Mouse (Mus musculus) stomach, postnatal 0 days (tissue): ENCODE measurements at regions not wholly inside any gene's neighbourhood (a gene's known extent, or its start where the extent isn't known, plus 50 kb on each side); places are given as distances from the start of the nearest gene placed in this dataset.

Experiments
- ATAC-seq: fragments of 200-750 bp; cut with Nextera tagmentation; 2 replicates; pipeline ENCODE4 v1.8.0; 2017; ENCODE audit not compliant: low FRiP score, low TSS enrichment
- DNase-seq: peaks from one replicate; pipeline ENCODE4 v3.0.0-alpha.2; 2016; ENCODE audit warnings: low spot score
- H3K27ac ChIP-seq: fragments of 300-500 bp; sonication (generic); replicated peaks from 2 replicates; pipeline ENCODE4 v1.5.1; 2014; ENCODE audit warnings: mild to moderate bottlenecking, control low read depth
- H3K27me3 ChIP-seq: fragments of 300-500 bp; sonication (generic); 2 replicates; pipeline ENCODE4 v1.6.1; 2014; ENCODE audit warnings: low read length; ENCODE audit not compliant: control insufficient read depth, insufficient read depth
- H3K36me3 ChIP-seq: fragments of 300-500 bp; sonication (generic); 2 replicates; pipeline ENCODE4 v1.6.1; 2014; ENCODE audit warnings: low read length, mixed read lengths; ENCODE audit not compliant: control insufficient read depth, insufficient read depth
- H3K4me1 ChIP-seq: fragments of 300-500 bp; sonication (generic); replicated peaks from 2 replicates; pipeline ENCODE4 v1.6.1; 2014; ENCODE audit warnings: antibody characterized with exemption; ENCODE audit not compliant: control insufficient read depth, insufficient read depth
- H3K4me2 ChIP-seq: fragments of 300-500 bp; sonication (generic); replicated peaks from 2 replicates; pipeline ENCODE4 v1.6.1; 2014; ENCODE audit warnings: low read depth, mild to moderate bottlenecking, control low read depth, moderate library complexity
- H3K4me3 ChIP-seq: fragments of 300-500 bp; sonication (generic); 2 replicates; pipeline ENCODE4 v1.5.1; 2014; ENCODE audit warnings: low read depth, low read length, control low read depth
- H3K9ac ChIP-seq: fragments of 300-500 bp; sonication (generic); 2 replicates; pipeline ENCODE4 v1.6.1; 2014; ENCODE audit warnings: mild to moderate bottlenecking, low read length, control low read depth, mixed read lengths
- H3K9me3 ChIP-seq: fragments of 300-500 bp; sonication (generic); 2 replicates; pipeline ENCODE4 v1.6.1; 2016; ENCODE audit warnings: low read length; ENCODE audit not compliant: control insufficient read depth
- CTCF ChIP-seq: IDR thresholded peaks from 2 replicates; pipeline ENCODE4 v1.5.1; 2016; ENCODE audit warnings: antibody characterized with exemption, low read depth, mild to moderate bottlenecking, moderate library complexity
- EP300 ChIP-seq: optimal IDR thresholded peaks from 2 replicates; pipeline ENCODE3; 2016; ENCODE audit warnings: antibody characterized with exemption
- WGBS: fragments of 180-500 bp; shearing (Covaris S2); extraction: QIAGEN DNeasy Blood & Tissue Kit; methylation state at CpG from one replicate; pipeline ENCODE4 v1.1.7; 2014; 5-methylcytosine and 5-hydroxymethylcytosine counted together

DNA sequence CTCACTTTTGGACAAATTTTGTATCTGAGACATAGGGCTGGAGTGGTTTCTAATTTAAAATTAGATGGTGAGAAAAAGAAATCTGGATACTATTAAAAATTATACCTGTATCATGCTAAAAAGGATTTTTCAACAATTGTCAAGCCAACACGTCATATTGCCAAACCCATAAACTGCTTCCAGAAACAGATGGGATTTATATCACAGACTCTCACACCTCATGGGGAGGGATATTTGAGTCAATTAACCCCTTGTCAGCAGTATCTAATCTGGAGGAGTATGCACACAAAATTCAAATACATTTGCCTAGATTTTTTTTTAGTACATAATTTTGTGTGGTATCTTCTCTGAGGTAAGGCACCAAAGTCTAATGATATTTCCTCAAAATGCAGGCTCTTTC is 138.3 kb upstream of the Adamts3 start:
- WGBS: 68% methylated on average over 1 of the region's 1 CpGs
- no peak for ATAC-seq

DNA sequence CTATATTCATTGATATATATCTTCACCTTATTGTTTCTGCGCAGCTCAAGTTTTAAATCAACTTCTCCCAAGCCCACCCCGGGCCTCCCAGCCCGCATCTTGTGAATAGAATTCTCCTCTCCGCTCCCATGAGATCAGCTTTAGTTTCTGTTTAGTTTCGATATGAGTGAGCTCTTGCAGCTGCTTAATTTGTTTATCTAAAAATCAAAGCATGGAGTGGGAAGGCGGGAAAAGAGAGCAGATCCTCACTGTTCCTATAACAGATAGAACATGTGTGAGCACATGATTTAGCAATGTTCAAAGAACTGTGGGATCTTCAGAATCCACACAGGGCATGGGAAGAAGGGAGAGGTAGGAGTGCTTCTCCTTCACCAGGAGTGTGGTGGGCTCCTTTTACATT is 117.6 kb upstream of the Adamts3 start:
- Histone ChIP-seq H3K27me3 (no peaks in the 10 kb centered on the region), H3K27ac (no peak overlapping the region), H3K4me2 (peak overlapping the region; percentile 23; the same call in 1 of the 2 replicates), H3K4me1 (no peaks in the 10 kb centered on the region), H3K4me3 (no peak overlapping the region; the same call in 1 of the 2 replicates), H3K9ac (no peak overlapping the region), H3K36me3 (no peaks in the 10 kb centered on the region), H3K9me3 (no peaks in the 10 kb centered on the region)
- DNase-seq (no peak), ATAC-seq (no peak)
- 37% methylated on average over 6 of the region's 6 CpGs for WGBS
- TF ChIP-seq EP300: no peak
- TF ChIP-seq CTCF: no peak

More for the DNA sequence above, 138.3 kb upstream of the Adamts3 start:
- Histone ChIP-seq H3K27me3 (no peaks in the 10 kb centered on the region), H3K27ac (no peak overlapping the region), H3K4me1 (no peaks in the 10 kb centered on the region), H3K9ac (no peak overlapping the region), H3K4me3 (no peak overlapping the region), H3K9me3 (no peaks in the 10 kb centered on the region), H3K36me3 (no peaks in the 10 kb centered on the region), H3K4me2 (no peak overlapping the region)
- TF ChIP-seq EP300: no peak
- TF ChIP-seq CTCF: no peak
- DNase-seq: no peak

DNA sequence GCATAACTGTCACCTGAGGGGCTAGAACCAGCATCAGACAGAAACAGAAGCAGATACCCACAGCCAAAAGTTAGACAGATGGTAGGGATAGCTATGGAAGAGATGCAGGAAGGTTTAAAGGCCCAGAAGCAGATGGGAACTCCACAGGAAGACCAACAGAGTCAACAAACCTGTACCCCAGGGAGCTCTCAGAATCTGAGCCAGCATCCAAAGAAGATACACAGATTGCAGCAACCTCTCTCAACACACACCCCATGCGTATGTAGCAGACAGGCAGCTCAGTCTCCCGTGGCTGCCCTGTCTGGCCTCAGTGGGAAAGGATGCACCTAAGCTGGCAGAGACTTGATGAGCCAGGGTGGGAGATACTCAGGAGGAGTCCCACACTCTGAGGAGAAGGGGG is 108.4 kb upstream of the Adamts3 start:
- ATAC-seq (no peak), DNase-seq (no peak)
- H3K36me3 ChIP-seq: no peaks in the 10 kb centered on the region
- TF ChIP-seq CTCF: no peak
- TF ChIP-seq EP300: no peak
- no peak overlapping the region for H3K4me2 ChIP-seq
- 81% methylated on average over 2 of the region's 2 CpGs for WGBS
- no peak overlapping the region for H3K27ac ChIP-seq
- H3K27me3 ChIP-seq: no peaks in the 10 kb centered on the region
- no peaks in the 10 kb centered on the region for H3K9me3 ChIP-seq
- no peak overlapping the region for H3K9ac ChIP-seq
- H3K4me3 ChIP-seq: no peak overlapping the region
- no peaks in the 10 kb centered on the region for H3K4me1 ChIP-seq

DNA sequence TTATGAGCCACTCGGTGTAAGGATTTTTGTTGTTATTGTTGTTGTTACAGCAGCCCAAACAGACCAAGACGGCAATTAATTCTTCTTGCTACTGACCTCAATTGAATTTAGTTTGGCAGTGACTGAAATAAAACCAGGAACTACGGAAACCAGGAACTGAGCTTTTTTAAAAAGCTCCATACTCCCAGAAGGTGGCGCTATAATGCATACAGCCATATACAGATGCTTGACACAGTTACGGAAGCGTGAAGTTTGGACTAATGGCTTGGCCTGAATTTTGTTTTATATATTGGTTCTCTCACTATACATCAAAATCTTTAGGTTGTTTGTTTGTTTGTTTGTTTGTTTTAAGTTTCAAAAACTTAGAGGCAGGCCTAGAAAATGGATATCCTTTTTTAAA is 98.5 kb upstream of the Adamts3 start:
- no peak for TF ChIP-seq EP300
- peak; percentile 69 for TF ChIP-seq CTCF
- H3K4me2 ChIP-seq: no peak overlapping the region
- H3K36me3 ChIP-seq: no peaks in the 10 kb centered on the region
- H3K27me3 ChIP-seq: no peaks in the 10 kb centered on the region
- DNase-seq (no peak), ATAC-seq (no peak)
- no peak overlapping the region for H3K4me3 ChIP-seq
- H3K27ac ChIP-seq: no peak overlapping the region
- H3K4me1 ChIP-seq: no peaks in the 10 kb centered on the region
- H3K9ac ChIP-seq: no peak overlapping the region
- H3K9me3 ChIP-seq: no peaks in the 10 kb centered on the region
- WGBS: 51% methylated on average over 6 of the region's 6 CpGs

DNA sequence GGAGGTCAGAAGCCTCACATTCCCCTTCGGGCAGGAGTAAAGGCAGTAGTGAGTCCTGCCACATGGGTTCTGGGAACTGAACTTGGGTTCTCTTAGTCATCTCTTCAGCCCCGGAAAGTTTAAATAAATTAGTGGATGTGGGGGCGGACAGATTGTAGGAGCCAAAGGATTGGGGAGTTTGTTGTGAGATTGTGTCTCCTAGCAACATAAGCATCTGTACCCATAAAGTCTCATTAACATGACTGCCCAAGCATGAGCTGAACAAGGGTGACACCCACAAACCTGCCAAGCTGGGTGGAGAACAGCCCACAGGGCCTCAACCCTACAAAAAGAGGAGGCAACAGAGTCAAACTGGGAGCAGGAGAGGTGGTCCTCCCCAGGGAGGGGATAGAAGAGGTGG is 97.1 kb upstream of the Adamts3 start:
- DNase-seq (no peak), ATAC-seq (no peak)
- Histone ChIP-seq H3K9ac (no peak overlapping the region), H3K9me3 (no peaks in the 10 kb centered on the region), H3K36me3 (no peaks in the 10 kb centered on the region), H3K4me3 (no peak overlapping the region), H3K4me1 (no peaks in the 10 kb centered on the region), H3K4me2 (no peak overlapping the region), H3K27me3 (no peaks in the 10 kb centered on the region), H3K27ac (no peak overlapping the region)
- TF ChIP-seq CTCF (no peak), EP300 (no peak)
- 73% methylated on average over 3 of the region's 3 CpGs for WGBS

DNA sequence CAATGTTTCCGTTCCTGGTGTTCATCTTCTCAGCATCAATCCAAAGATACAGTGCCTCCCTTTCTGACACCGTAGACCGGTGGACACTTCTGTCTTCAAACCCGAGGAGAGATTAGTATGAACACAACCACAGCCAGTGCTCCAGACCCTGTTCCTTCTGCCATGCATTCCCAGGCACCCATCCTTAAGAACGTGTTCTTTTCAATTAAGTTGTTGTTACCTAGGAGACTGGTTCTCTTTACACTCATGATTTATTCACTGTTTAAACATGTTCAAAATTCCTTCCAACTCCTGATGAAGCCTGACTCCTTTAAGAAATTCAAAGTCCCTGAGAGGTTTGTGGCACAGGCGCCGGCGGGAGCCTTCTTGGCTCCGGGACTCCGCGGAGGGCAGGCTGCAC is 69.5 kb upstream of the Adamts3 start:
- Histone ChIP-seq H3K27me3 (no peaks in the 10 kb centered on the region), H3K9me3 (no peaks in the 10 kb centered on the region), H3K36me3 (no peaks in the 10 kb centered on the region), H3K4me3 (no peak overlapping the region), H3K4me1 (no peaks in the 10 kb centered on the region), H3K9ac (no peak overlapping the region), H3K27ac (no peak overlapping the region), H3K4me2 (no peak overlapping the region)
- TF ChIP-seq CTCF (no peak), EP300 (no peak)
- ATAC-seq: no peak
- DNase-seq: no peak
- WGBS: 76% methylated on average over 11 of the region's 11 CpGs
